Mouse (Mus musculus) lung, adult 2 months (tissue): ENCODE measurements around the gene Sema4f.

ENCODE experiments used
- CTCF ChIP-seq: fragments of 200-500 bp; IDR thresholded peaks from 2 replicates; pipeline ENCODE4 v1.5.1; 2011; ENCODE audit warnings: mild to moderate bottlenecking, low read length, control low read depth; ENCODE audit not compliant: insufficient read depth
- POLR2A ChIP-seq: fragments of 200-500 bp; IDR thresholded peaks from 2 replicates; pipeline ENCODE4 v1.6.1; 2011; ENCODE audit warnings: low read depth, mild to moderate bottlenecking, control low read depth, low read length, borderline replicate concordance; ENCODE audit errors: extremely low read depth

- TF ChIP-seq CTCF = no peak
- no peak for TF ChIP-seq POLR2A
Measured at GRCm38 (mm10) chr6:82906985-82907384, 32.6 kb downstream of the Sema4f start.
